Mouse (Mus musculus): ENCODE results near the gene Slc7a5.
A peak's percentile ranks its signal among the peaks of the same experiment; 100 is the strongest.

Slc7a5 gene

DNA sequence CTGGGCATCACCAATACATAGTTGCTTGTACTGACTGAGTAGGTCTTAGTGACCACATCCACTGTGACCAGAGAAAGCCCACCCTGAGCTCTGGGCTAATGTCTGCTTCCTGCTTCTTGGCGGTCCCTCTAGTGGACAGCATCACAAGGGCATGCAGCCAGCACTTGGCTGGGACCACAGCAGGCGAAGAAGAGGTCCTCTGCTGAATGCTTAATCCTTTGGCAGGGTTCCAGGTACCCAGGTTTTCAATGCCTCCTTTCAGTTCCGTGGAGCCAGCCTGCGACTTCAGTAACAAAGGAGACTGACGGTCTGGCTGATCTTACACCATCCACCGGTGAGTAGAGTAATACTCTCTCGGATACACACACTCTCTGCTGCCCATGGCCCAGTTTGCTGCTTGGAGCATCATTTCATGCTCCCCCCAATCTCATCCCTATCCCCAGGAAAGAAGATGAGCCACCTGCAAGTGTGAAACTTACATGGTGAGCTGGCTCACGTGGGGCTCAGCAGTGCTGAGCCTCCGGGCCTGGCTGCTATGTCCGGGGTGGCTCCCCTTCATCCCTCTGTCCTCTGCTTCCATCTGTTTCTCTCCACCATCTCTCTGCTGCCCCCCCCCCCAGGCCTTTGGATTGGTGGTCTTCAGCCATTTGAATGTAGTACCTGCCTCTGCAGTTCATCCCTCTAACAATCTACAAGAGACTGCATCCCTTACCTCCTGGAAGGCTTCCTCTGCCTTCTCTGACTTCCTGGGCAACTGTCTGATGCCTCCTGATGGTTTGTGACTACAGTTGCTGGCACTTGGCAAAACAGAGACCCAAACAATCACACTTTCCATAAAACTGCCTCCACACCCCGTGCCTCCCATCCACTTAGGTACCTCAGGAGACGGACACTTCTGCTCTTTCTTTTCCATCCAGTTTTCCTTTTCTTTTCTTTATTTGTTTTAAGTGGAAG, 28.1 kb upstream of the Slc7a5 start:
- DNase-seq, result peak; percentile 77

DNA sequence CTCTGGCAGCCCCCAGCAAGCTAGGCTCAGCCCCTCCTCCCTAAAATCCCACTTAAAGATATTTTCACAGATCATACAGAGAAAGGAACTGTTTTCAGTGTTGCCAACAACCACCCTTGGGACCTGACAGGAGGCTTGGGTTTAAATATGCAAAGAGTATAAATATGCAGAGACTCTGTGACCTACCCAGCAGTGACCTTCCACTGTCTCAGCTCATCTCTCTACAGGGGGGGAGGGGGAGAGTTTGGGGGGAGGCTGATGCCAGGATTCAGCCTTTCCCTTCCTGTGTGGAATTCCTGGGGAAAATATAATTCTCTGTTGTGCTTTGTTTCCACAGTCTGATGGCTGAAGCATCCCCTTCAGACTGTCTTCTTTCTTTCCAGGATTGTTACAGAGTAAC, 27.4 kb upstream of the Slc7a5 start:
- no peak for DNase-seq

DNA sequence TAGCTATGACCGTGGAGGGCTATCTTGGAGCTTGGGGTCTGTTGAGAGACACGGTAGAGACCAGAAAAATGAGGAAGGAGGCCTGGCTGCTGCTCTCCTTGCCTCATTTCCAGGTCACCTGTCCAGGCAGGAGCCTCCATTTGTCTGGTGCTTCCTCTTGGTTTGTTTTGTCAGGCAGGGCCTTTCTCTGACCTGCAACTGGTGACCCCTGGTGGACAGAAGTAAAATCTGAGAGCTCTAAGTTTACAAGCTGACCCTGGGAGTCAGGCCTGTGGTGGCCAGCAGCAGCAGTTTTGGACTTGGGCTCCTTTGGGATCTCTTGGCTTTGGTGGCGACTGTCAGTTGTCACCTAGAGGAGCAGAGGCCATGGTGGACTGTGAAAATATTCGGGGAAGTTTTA, 27.0 kb upstream of the Slc7a5 start:
- DNase-seq, result no peak

DNA sequence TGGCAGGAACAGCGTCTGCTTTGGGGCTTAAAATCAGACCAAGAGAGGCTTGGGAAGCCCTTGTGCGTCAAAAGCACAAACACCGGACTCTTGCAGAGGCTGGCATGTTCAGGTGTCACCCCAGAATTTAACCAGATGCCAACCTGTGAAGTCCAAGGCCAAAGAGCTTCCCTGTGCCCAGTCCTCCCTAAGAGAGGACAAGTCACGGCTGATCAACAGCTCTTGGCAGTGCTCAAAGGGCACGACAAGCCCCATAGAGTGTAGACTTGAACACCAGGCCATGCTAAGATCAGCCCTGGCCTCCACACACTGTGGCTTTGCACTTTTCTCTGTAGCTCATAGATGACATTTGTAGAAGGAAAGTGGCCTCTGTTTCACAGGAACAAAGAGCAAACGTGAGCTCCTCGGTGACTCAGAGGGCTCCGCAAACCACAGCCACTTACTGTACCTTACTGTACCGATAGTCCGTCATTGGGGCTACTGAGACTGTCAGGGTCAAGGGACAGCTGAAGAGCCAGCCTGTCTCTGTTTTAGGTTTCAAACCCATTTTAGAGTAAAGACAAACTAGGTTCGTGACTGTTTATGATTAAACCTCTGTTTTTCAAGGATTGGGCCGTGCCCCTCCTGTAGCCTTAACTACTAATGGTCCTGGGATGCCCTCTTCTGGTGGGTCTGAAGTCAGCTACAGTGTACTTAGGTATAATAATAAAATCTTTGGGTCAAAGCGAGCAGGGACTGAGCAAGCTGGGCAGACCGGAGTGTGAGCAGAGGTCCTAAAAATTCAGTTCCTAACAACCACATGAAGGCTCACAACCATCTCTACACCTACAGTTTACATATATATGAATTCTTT, 25.4 kb upstream of the Slc7a5 start:
- DNase-seq, result no peak

DNA sequence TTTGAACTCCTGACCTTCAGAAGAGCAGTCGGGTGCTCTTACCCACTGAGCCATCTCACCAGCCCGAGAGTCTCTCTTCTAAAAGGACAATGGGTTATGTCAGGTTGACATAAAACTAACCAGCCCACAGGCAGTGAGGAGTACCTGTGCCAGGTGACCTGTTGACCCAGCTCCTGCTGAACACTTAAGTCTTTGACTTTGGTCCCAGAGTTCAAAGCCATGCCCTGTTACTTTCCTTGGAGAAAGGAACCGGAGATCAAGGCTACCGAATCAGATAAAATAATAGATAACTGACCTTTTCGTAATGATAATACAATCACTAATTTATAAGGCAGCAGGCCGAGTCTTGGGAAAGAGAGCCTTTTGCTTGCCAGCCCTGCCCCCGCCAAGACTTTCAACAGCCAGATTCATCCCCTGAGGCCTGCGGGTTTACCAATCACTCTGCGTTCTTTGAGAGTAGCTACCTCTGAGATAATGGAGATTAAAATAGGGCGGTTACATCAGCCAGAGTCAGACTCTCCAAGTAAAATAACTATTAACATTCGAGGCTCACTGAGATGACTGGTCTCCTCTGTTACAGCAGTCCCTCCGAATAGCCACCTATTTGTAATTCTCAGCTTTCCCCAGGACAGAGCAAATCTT, 24.7 kb upstream of the Slc7a5 start:
- DNase-seq, result no peak

DNA sequence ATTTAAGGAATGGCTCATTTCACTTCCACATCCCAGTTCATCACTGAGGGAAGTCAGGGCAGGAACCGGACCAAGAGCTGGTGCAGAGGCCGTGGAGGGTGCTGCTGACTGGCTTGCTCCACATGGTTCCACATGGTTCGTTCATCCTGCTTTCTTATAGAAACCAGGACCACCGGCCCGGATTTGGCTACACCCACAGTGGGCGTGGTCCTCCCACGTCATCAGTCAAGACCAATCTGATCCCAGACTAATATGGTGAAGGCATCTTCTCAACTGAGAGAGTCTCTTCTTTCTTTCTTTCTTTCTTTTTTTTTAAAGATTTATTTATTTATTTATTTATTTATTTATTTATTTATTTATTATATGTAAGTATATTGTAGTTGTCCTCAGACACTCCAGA, 24.1 kb upstream of the Slc7a5 start:
- DNase-seq, result no peak

DNA sequence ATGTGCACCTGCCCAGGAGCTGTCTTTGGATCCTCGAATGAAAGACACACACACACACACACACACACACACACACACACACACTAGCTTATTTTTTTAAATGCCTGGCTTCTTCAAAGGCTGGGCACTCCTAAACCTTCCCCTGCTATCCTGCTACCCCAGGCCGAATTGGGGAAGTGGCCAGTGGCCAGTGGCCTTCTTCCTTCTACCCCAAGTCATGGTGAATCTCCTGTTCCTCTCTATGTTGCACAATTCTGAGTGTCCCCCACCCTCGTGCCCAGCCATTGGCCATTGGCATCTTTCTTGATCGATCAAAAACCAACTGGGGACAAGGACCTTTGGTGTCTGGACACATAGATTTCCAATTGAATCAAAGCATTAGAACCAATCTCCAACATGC, 22.6 kb upstream of the Slc7a5 start:
- no peak for DNase-seq

DNA sequence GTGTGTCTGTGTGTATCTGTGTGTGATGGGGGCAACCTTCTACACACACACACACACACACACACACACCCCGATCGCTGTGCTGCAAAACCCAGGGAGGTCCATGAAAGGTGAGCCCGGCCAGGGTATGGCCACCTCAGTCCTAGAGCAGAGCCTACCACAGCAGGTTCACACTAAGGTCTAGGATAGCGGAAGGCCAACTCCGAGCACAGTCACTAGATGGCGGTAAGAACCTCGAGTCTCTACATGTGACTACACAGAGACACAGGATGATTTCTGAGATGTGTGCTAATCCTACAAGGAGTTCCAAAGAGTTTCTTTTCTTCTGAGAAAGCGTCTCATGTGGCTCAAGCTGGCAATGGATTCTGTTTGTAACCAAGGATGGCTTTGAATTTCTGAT, 19.8 kb upstream of the Slc7a5 start:
- peak; percentile 39 for DNase-seq

DNA sequence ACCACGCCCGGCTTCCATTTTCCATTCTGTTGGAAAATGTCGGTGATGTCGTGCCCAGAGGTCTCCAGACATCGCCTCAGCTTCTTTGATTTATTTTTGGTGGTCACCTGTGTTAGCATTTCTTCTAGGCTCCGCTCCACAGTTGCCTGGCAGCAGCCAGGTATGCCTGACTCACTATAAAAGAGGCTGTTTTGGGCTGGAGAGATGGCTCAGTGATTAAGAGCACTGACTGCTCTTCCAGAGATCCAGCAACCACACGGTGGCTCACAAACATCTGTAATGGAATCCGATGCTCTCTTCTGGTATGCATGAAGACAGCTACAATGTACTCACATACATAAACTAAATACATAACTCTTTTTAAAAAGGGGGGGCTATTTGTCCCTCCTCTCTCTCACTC, 18.8 kb upstream of the Slc7a5 start:
- DNase-seq, result no peak

DNA sequence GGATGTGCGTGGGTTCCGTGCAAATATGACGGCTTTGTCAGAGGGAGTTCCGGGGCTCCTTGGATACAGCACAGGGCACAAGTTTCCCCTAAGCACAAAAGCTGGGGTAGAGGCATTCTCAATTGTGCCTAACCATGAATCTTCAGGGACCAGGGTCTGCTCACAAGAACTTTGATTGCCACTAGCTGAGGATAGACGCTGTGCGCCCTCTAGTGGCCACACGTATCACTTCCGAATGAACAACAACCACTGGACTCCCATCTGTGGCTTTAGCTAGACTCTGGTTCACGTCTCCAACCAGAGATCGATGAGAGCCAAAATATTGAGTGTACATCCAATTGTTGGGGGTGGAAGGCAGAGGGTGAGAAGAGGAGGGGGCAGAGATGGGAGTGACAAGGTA, 18.1 kb upstream of the Slc7a5 start:
- peak; percentile 75 for DNase-seq

DNA sequence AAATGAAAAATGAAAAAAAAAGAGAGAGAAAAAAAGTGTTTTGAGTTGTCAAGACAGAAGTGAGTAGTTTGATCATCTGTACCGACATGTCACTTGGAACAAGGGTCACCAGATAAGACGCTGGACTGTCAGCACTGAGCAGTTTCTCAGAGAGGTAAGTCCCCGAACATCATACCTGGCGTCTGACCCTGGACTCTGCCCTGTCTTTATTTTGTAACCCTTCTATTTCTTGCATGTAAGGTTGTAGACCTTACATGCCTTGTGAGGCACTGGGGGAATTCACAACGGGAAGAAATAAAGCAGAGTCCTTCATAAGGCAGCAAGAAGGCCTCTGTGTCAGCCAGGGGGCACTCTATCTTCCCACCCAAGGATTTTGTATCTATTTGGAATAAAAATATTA, 17.2 kb upstream of the Slc7a5 start:
- DNase-seq, result no peak

DNA sequence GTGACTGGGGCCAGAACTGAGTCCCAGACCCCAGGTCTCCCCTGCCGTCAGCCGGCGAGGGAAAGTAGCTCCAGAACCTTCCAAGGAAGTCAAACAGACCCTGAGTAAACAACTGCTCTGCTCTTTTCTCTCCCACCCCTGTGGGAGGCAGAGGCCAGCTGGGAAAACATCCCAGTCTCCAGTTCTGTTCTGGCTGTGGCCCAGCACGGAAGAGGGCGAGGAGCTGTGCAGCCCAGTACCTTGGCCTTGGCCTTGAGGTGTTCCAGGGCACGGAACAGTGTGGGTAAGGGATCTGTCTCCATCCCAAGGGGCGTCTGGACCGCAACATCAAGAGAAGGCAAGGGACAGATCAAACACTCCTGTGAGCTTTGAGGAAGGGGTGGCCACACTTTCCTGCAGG, 14.6 kb upstream of the Slc7a5 start:
- DNase-seq, result no peak

DNA sequence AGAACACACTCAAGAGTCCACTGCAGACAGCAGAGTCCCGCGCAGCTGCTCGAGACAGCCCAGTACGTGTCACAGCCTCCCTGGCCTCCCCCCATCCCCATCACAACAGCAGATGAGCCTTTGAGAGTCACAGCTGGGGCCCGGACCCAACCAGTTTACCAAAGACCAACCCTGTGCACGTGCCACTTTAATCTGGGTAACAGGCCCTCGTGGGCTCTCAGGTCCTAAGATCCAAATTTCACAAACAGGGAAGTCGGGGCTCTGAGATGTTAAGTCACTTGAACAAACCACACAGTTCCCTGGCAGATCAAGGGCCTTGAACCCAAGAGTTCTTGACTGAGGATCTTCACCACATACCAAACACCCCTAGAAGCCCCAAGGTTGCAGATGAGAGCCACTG, 14.1 kb upstream of the Slc7a5 start:
- DNase-seq, result no peak

DNA sequence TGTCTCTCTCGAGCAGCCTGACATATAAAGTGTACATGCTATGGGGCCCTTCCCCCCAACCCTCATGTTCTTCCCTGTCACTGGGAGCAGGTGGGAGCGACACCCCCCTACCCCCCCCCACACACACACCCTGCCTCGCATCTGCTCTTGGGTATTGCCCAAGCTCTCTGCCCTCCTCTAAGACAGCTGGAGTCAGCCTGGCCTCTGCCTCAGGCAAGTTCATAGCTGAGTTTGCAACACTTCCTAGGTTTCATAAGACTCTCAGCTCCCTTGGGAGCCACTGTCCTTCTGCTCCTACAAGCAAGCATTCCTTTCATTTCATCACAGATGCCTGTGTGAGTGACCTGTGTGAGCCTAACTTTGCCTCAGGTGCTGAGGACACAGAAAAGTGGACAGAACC, 12.2 kb upstream of the Slc7a5 start:
- DNase-seq, result no peak

DNA sequence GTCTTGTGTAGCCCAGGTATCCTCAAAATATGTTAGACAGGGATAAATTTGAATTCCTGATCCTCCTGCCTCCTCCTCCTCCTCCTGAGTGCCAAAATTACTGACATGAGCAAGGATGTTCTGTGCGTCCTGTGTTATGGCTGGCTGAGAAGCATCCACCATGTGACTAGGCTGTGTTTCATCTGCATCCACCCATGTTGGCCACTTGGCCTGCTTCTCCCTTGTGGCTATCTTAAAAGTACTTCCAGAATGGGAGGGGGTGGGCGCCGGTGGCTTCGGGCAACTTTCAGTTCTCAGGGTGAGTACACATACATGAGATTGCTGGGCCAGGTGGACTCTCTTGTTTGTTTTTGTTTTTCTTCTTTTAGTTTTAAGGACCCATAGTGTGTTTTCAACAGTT, 11.7 kb upstream of the Slc7a5 start:
- DNase-seq, result no peak

DNA sequence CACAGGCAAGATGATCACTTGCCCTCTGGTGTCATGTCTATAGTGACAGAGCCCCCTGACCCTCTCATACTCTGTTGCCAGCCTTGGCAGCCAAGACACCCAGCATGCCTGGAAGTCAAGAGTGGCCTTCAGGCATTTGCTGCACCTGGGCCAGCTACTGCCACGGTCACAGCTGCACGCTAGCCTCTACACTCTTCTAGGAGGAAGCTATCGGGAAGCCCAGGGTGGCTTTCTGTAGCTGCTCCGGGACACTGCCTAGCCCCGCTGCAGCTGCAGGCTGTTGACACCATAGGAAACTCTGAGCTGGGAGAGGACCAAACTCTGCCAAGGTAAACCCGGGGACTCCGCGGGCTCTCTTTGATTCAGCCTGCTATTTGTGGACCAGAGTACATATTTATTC, 5.9 kb upstream of the Slc7a5 start:
- DNase-seq, result no peak

DNA sequence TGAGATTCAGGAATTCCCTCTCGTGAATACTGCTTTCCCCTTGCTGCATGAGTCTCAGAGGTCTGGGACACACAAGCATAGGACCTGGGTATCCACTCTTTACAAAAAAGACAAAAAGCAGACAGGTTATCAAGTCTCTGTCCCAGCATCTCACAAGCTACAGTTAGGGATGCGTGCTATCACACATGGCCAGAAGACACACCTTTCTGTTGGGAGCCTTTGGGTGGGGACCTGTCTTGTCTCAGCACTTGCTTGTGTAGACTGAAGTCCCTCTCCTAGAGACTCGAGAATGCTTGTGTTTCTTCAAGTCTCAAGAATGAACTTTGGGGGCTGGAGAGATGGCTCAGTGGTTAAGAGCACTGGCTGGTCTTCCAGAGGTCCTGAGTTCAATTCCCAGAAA, 5.3 kb upstream of the Slc7a5 start:
- no peak for DNase-seq

DNA sequence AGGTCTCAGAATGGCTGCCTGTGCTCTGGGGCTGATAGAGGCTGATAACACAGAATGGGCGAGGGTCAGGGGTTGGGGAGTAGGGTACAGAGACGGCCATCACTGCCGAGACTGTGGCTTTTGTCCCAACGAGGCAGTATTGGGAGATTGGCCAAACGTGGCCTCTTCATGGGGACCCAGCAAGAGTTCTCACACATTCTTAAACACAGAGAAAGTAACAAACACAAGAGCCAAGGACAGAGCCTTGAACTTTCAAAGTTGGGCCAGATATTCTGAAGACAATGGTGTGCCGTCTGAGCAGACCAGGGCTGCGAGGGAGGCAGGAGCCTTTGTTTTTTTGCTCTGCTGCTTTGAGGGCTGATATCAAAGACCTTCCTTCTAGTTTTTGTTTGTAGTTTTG, 4.5 kb upstream of the Slc7a5 start:
- no peak for DNase-seq

DNA sequence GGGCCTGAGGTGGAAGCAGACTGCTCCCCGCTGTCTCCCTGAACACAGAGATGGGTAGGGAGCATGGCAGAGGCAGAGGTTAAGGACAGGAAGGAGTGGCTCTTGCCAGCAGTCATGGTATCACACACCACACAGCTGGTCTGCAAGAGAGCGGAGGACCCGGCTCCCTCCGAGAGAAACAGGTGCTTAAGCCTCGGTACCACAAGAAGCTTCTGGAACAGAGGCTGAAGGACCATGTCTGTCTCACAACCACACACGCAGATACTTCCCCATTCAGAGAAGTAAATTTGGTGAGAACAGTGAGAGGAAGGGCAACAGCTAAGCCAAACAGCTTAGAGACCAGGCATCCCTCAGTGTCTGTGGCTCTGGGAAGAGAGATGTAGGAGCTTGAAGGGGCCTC, 3.9 kb upstream of the Slc7a5 start:
- no peak for DNase-seq

DNA sequence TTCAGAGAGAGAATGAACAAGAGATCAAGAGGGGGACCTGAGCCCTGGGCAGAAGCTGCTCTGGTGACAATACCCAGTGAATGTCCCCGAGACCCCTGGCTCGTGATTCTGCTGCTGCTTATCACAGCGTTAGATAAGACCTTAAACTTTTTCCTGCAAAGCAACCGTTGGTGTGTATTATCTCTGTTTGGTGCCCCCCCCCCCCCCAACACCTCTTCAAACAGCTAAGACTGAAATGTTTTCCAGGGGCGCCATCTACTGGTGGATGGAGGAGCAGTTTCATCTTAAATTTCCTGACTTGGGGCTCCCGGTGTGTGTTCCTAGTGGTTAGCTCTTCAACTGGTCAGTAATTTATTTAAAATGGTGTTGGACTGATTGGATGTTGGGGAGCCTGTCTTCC, 2.2 kb upstream of the Slc7a5 start:
- DNase-seq, result peak; percentile 85

DNA sequence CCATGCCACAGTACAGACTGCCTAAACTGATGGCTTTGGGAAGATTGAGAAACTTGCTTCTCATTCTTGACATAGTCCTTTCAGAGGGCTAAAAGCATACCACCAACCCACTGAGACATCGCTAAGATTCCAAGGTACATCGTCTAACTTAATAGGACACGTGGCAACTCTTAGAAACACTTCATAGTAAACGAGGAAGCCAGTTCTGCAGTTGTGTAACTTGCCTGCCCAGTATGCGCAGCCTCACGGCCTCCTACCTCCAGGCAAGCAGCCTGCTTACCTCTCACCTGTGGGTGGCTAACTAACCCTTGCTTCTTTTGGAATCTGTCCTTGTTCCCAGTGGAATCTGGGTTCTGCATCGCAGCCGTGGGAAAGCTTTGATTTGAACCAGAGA, 1.7 kb upstream of the Slc7a5 start:
- peak; percentile 23 for DNase-seq

DNA sequence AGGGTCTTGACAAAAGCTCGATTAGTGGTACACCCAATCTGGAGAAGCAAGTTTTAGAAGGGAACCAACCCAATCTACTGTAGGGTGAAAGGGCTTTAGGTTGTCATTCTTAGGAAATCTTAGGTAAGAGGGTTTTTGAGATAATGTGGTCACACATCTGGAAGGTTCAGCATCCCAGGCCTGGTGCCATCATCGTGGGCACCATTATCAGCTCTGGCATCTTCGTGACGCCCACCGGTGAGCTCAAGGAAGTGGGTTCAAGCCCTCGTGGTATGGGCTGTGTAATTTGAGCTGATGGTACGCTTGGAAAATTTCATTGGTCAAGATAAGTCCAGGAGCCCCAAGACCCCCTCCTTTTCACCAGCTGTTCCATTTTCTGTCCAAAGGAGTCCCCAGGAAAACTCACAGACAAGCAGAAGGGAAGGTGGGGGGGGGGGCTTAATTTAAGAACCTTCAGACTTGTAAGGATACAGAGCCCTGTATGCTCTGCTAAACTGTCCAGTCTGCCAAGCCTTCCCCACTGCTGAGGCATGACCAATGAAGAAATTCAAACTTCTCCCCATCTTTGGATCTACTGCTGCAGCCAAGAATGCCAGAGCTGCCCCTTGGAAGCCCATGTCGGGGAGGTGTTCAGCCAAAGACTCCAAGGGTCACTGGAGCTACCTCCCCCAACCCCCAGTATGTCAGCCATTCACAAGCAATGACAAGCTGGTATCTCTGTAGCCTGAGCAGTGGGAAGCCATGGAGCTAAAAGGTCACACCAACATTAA, 1.1 kb upstream of the Slc7a5 start:
- peak; percentile 30 for DNase-seq

Data from cerebellum, adult 8-10 months (tissue).